Mouse (Mus musculus) myocyte (in vitro differentiated cells): ENCODE measurements around the gene Ttc28.

Experiments
- CEBPB ChIP-seq: IDR thresholded peaks from 2 replicates; pipeline ENCODE4 v1.6.1; 2011; ENCODE audit warnings: mild to moderate bottlenecking, moderate library complexity; ENCODE audit not compliant: poor library complexity, insufficient read depth, severe bottlenecking
- E2F4 ChIP-seq: IDR thresholded peaks from one replicate; pipeline ENCODE4 v1.6.1; 2011; ENCODE audit warnings: mild to moderate bottlenecking, control low read depth, moderate library complexity; ENCODE audit not compliant: insufficient read depth
- MAX ChIP-seq: IDR thresholded peaks from one replicate; pipeline ENCODE4 v1.6.1; 2011; ENCODE audit warnings: low read depth, mild to moderate bottlenecking, control low read depth
- MYOD1 ChIP-seq, 3 experiments: IDR thresholded peaks; one replicate each; pipeline ENCODE4 v1.6.1; 2011; ENCODE audit warnings: control low read depth in 2 of 3, low read depth in 2 of 3, mild to moderate bottlenecking in 2 of 3, moderate library complexity in 1 of 3; ENCODE audit not compliant: insufficient read length in 2 of 3, control insufficient read depth in 1 of 3
- MYOG ChIP-seq, 3 experiments: IDR thresholded peaks; one replicate each; pipeline ENCODE4 v1.6.1; 2011; ENCODE audit warnings: control low read depth in 2 of 3, low read depth in 2 of 3, mild to moderate bottlenecking in 2 of 3; ENCODE audit not compliant: insufficient read length in 2 of 3, control insufficient read depth in 1 of 3, insufficient read depth in 1 of 3
- POLR2A ChIP-seq: IDR thresholded peaks from one replicate; pipeline ENCODE4 v1.6.1; 2011; ENCODE audit warnings: low read depth, mild to moderate bottlenecking, control low read depth, moderate library complexity; ENCODE audit not compliant: insufficient read length
- POLR2AphosphoS2 ChIP-seq: IDR thresholded peaks from one replicate; pipeline ENCODE4 v1.6.1; 2011; ENCODE audit warnings: low read depth, control low read depth; ENCODE audit not compliant: insufficient read length
- REST ChIP-seq: IDR thresholded peaks from one replicate; pipeline ENCODE4 v1.6.1; 2011; ENCODE audit warnings: mild to moderate bottlenecking, control low read depth, moderate library complexity; ENCODE audit not compliant: insufficient read depth, insufficient read length
- USF1 ChIP-seq: IDR thresholded peaks from one replicate; pipeline ENCODE4 v1.6.1; 2011; ENCODE audit warnings: low read depth, mild to moderate bottlenecking, control low read depth, moderate library complexity

- TF ChIP-seq POLR2A (no peak), CEBPB (no peak), MYOD1 (IDR thresholded peaks at IDR 0.05; ENCODE audit: control insufficient read depth in 1 of 3, insufficient read length in 2 of 3, low read depth in 2 of 3) (no peak), MYOG (IDR thresholded peaks at IDR 0.05; ENCODE audit: control insufficient read depth in 1 of 3, insufficient read depth in 1 of 3, insufficient read length in 2 of 3, low read depth in 2 of 3) (no peak), USF1 (no peak), E2F4 (no peak), MAX (no peak), POLR2AphosphoS2 (no peak), REST (no peak)
Observed at GRCm38 (mm10) chr5:110998298-110998697, 118.7 kb downstream of the Ttc28 start.
